Mouse (Mus musculus): ENCODE measurements around the gene Tnrc6b.

The Tnrc6b gene

DNA sequence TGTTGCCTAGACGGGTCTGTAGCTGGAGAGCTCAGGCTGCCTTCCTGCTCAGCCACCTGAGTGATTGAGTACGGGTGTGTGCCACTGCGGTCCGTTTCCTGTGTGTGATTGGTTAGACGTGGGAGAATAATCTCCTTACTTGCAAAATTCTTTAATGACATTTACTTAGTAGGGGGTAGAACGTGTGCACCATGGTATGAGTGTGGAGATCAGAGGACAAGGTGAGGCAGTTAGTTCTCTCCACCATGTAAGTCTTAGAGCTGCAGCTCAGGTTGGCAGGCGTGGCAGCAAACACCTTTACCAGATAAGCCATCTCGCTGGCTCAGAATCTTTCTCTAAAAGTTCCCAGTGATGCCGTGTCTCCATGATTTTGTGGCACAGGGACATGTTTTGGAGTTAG, 242.9 kb downstream of the Tnrc6b start:
- DNase-seq (ENCODE audit: low spot score in 2 of 2) = no peak

DNA sequence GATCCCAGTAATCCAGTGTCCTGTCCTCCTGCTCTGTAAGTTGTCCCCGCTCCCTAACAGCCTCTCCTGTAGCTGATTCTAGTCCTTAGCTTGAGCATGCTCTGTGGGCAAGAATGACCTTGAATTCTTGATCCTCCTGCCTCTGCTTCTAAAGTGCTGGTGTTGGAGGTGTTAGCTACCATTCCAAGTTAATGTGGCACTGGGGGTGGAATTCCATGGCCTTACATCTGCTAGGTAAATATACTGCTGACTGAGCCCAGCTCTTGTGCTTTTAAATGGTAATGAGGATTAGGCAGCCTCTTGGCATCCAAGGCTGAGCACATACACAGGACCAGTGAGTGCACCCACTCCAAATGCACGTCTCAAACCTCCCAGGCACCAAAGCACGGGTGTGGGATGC, 243.7 kb downstream of the Tnrc6b start:
- DNase-seq (ENCODE audit: low spot score in 2 of 2) = no peak

GRCm38 (mm10) chr15:80955836-80956438, 244.8 kb downstream of the Tnrc6b start:
- DNase-seq (ENCODE audit: low spot score in 2 of 2) = no peak

DNA sequence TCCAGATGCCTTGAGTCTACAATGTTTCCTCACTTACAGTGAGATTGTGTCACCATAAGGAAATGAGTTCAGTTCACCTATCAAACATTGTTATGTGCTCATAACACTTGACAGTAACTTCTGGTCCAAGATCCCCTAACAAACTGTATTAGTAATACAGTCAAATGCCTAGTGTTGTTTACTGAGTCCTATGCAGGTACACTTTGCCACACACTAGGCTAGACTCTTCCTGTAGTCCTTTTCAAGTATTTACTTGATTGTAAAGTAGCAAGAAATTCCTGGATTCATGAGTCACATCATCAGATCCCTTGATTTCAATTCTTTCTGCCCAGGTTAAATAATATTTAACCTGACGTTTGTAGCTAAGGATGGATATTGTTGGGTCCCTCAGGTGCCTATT, 258.3 kb downstream of the Tnrc6b start:
- no peak for DNase-seq (ENCODE audit: low spot score in 2 of 2)

DNA sequence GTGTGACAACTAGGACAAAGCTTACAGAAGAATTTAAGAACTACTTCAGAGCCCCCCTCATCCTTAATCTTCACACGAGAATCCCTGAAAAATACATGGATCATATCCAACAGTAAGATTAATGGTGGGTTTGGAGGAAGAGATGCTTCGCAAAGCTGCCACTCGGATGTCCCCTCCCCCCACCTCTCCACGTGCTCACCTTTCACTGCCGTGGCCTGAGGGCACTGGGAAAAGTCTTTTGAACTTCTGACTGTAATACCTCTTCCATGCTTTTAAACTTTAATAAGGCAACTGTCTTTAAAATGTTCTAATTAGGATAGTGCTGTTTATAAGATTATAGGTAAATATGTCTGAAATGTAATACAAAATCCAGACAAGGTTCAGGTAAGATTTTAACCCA, 263.2 kb downstream of the Tnrc6b start:
- DNase-seq (ENCODE audit: low spot score in 2 of 2) = no peak

DNA sequence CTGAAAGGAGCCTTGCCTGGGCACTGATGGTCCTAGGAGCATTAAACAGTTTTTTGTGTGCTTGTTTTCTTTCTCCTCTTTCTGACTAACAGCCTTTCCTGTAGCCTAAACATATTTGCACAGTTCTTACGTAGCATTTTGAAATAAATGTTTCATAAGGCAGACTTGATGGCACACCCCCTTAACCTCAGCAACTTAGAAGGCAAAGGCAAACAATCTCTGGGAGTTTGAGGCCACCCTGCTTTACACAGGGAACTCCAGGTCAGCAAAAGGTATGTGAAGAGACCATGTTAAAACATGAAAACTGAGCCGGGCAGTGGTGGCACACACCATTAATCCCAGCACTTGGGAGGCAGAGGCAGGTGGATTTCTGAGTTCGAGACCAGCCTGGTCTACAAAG, 264.6 kb downstream of the Tnrc6b start:
- DNase-seq (ENCODE audit: low spot score in 2 of 2) = no peak

DNA sequence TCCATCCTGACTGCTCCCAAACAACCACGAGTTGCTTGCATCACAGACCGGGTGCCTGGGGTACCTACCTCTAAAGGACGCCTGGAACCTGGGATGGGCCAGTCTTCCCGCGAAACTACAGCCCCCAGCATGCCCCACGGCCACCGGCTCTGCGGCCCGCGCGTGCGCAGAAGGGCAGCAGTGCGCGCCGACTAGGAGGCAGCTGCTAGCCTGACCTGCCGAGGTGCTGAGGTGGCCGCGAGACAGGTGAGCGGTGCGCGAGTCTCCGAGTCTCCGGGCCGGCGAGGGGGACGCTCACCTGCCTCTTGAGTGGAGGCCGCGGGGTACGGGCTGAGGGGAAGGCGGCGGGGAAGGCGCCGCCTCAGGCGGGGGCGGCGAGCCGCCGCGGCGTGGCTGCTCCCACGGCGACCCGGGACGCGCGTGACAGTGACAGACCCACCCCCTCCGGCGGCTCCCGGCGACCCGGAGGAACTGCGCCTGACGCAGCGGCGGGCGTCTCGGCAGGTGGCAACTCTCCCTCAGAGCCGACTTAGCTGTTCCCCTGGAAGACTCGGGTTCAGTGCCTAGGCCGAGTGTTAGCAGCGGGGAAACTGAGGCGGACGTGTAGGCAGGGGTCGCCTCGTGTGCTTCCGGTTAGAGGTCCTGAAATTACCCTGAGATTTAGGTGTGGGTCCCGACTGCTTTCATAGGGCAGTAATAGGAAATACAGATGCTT, 266.7 kb downstream of the Tnrc6b start, which contains the start of gene Sgsm3:
Sgsm3 (plus strand) TSS at position 146 of the 715 bp plus-strand sequence.
- peak; percentile 73 to 79 for DNase-seq (ENCODE audit: low spot score in 2 of 2)

GRCm38 (mm10) chr15:80979611-80980010, 268.5 kb downstream of the Tnrc6b start:
- DNase-seq (ENCODE audit: low spot score in 2 of 2) = no peak

GRCm38 (mm10) chr15:80981176-80981575, 270.1 kb downstream of the Tnrc6b start:
- no peak for DNase-seq (ENCODE audit: low spot score in 2 of 2)

DNA sequence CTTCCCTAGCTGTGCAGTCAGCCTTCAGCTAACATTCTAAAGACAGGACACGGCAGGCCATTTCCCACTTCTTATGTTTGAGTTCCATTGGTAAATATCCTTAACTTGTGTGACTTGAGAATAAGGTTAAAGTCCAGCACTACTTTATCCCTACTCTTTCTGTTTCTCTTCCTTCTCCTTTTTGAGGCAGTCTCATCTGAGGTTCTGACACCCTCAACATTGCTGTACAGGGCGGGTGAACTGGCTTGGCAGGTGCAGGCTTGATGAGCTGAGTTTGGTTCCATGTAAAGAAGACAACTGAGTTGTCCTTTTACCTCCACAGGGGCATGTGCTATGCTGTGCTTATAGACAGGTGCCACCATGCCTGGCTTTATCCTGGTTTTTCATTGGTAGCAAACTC, 272.2 kb downstream of the Tnrc6b start:
- DNase-seq (ENCODE audit: low spot score in 2 of 2) = no peak

DNA sequence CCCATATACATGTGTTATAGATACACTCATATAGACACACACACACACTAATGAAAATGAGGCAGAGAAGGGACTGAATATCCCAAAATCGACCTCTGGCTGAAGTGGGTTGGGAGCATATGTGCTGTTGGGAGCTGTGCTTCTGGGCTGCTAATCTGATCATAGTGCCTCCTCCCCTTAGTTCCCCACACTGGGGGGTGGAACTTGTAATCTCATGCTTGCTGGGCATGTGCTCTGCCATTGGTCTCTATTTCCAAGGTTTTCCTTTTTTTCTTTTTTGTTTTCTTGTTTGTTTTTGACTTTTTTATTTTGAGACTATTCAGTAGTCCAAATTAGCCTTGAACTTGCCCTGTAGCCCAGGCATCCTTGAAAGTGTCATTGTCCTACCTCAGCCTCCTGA, 277.2 kb downstream of the Tnrc6b start:
- DNase-seq (ENCODE audit: low spot score in 2 of 2) = no peak

- no peak for DNase-seq (ENCODE audit: low spot score in 2 of 2)
These were observed 278.6 kb downstream of the Tnrc6b start for GRCm38 (mm10) chr15:80989712-80990111.
